Mouse (Mus musculus) kidney, postnatal 25 days (tissue): ENCODE measurements around the gene Sult2a8.
"Not testable (repeated sequence)": the region's sequence is repeated elsewhere in the genome, so short reads cannot be mapped to it uniquely, and the experiment has no call there.

Experiments used
- DNase-seq, 2 experiments: peaks; one replicate each; pipeline ENCODE4 v3.0.0; 2021; ENCODE audit warnings: mixed read lengths in 2 of 2

The Sult2a8 gene

DNA sequence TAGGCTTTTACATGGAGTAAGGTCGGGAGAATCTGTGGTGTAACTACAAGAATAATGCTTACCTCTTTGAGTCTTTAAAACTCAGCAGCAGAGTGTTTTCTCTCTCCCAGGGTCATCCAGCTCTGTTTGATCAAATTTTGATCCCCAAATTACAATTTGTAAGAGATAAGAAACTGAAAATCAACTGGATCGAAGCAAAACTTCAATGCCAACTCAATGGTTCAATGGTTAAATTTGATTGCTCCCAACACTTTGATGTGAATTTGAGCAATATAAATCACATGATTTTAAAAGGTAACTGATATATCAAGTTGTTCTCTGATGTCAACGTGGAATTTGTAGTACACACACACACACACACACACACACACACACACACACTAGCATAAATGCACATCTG, at the start of gene Sult2a8:
Gene Sult2a8, minus strand, starts transcription at position 236 of the 400 bp plus-strand sequence.
- DNase-seq = no peak

GRCm38 (mm10) chr7:14494130-14494529, 47.6 kb upstream of the Sult2a8 start, which contains the start of gene Sult2a7:
Gene Sult2a7, minus strand, starts transcription at chr7:14494230.
- DNase-seq = no peak

- DNase-seq = no peak
These were observed 46.3 kb upstream of the Sult2a8 start for GRCm38 (mm10) chr7:14492886-14493285.

- DNase-seq = no peak
These were observed 7.0 kb downstream of the Sult2a8 start for GRCm38 (mm10) chr7:14439581-14439980.

DNA sequence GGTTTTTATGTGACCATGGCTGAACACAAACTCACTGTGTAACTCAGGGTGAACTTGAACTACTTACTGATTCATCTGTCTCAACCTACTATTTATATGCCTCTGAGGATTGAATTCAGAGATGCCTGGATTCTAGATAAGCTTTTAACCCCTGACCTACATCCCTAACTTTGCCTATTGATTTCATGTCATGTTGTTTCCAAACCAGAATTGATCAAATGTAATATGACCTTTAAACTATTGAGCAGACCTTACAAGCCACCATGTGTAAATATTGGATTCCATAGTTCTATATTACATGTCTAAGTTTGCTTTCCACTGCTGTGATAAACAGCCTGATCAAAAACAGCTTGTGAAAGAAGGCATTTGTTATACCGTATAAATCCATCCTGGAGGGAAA, 8.1 kb downstream of the Sult2a8 start:
- no peak for DNase-seq

DNA sequence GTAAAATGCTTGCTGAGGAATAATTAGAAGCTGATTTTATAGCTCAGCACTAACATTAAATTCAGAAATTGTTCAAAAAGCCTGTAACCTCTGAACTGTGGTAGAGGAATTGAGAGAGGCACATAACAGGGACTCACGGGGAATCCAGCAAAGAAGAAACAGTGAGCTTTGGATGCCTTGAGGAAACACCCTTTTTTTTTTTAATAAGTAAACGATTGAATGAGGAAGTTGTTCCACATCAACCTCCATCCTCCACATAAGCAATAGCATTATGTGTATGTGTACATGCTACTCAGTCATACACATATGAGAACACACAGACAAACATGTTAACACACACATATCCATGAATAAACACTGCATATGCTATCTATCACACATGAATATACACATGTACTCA, 8.5 kb downstream of the Sult2a8 start:
- no peak for DNase-seq

DNA sequence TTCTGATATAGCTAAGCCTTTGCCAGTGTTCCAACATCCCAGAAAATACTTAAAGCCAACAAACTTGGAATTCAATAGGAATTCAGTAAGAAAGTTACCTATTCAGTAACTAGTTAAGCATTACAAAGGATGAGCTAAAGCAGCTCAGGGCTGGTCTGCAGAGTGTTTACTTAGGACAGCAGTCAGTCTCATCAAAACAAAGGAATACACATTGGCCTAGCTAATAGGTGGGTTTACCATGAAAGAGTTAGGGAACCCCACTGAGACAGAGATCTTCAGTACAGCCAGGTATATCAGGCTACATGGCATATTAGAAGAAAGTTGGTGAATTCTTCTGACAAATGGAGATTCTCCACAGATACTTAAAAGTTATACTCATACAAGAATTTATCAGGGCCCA, 47.2 kb downstream of the Sult2a8 start:
- DNase-seq = not testable (repeated sequence)

DNA sequence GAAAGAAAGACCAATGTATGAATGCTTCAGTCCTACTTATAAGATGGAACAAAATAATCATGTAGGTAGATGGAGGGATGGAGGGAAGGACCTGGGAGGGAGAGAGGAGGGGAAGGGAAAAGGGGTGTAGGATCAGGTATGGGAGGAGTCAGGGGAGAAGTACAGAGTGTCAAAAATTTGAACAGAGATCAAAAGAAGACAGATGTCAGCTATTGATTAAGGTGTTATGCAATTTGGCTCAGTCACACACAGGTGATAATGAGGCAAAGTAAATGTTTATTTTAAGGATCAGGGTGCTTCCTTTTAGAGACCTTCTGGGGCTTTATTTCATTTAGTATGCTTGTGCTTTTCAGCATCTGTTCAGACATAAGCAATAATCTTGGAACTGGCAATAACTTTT, 50.1 kb downstream of the Sult2a8 start:
- no peak for DNase-seq
